Mouse (Mus musculus) cerebellum, postnatal 4 days (tissue): ENCODE measurements at regions not wholly inside any gene's neighbourhood (a gene's known extent, or its start where the extent isn't known, plus 50 kb on each side); places are given as distances from the start of the nearest gene placed in this dataset.

ENCODE experiments used
- DNase-seq, 2 experiments: peaks; one replicate each; pipeline ENCODE4 v3.0.0; 2022; ENCODE audit warnings: low spot score in 2 of 2, mixed read lengths in 1 of 2

DNA sequence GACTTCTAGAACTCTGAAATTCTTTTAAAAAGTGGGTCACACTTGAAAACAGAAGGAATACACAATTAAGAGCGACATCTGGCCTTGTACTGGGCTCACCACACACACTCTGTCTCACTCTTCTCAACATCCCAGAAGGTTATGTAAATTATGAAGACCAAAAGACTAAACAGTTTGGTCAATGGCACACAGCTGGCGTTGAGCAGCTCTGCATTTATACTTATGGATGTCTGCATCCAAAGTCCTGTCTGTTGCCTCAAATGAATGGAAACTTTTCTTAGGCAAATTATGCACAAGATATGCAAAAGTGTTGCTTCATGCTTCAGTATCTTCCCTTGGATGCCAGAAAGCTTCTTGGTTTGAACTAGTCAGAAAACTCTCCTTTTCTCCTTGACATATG, 323.5 kb downstream of the Ppp3ca start:
- DNase-seq: no peak

DNA sequence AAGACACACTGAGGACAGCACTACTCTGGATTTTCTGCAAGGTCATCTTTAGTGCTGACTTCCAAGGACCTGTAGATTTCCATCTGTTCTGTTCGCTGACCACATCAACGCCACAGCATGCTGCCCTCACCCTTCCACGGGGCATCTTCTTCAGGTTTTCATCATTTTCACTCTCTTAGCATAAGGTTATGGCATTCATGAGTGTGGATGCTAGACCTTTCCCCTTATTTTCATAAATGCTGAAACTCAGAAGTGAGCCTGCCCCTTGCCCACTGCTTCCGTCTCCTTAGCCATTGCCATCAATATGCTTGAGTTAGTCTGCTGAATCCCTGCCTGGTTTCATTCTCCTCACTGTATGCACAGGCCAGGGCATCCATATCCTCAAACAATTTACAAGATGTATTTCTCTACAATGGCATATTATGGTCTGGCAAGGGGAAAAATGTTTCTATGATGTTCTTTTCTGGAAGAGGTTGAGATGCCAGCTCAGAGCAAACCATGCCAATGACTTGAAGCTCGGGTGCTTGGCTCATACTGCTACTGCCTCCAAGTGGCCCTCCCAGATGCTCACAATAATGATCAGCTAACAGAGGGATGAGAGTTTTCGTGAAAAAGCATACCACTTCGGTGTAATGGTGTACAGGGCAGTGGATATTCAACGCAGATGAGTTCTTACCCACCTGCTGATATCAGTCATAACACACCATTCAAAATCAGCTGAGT, 324.6 kb downstream of the Ppp3ca start:
- DNase-seq: no peak

DNA sequence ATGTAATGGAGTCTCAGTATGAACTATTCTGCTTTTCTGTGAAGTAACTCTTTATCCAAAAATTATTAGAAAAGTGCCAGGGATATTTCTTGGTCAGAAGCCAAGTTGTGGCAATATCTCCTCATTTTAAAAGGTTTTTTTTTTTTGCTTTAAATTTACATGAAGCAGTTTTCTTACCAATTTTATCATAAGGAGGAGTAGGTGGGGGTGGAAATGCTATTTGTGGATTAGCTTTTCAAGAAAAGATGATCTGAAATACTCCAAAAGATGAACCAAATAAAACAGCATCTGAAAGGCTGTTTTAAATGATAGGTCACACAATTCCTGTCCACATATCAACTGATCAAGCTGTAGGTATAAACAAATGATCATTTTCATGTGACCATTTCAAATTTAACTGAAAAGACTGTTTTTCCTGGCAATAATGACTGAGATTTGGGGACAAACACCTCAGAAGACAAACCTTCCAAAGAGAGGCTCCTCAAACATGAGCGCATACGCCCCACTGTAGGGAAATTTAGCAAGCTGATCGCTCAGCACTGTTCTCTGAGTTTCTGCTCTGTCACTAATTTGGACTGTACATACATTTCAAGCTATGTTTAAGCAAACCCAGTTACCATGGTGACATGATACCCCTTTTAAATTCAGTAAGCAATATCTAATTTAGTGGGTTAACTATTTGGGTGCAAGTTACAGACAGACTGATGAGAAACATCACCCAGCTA, 325.8 kb downstream of the Ppp3ca start:
- no peak for DNase-seq

DNA sequence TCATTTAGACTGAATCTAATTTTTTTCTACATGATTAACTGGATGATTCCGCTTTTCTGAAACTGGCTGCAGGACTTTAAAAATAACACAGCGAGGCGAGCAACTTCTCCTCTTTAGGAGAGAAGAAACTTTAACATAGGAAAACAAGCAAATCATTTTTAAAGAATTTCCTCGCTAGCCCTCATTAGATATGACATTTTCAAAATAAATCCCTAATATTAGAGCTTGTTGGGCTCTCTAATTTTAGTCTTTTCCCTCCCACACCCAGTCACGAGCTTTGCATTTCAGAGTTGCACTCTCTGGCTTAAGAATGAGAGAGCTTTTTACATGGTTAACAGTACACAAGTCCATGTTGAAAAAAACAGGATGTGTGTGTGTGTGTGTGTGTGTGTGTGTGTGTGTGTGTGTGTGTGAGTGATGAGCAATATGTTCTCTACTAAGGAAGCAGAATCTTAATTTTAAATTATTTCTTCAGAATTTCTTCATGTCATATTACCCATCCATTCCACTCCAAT, 326.5 kb downstream of the Ppp3ca start:
- DNase-seq: no peak

DNA sequence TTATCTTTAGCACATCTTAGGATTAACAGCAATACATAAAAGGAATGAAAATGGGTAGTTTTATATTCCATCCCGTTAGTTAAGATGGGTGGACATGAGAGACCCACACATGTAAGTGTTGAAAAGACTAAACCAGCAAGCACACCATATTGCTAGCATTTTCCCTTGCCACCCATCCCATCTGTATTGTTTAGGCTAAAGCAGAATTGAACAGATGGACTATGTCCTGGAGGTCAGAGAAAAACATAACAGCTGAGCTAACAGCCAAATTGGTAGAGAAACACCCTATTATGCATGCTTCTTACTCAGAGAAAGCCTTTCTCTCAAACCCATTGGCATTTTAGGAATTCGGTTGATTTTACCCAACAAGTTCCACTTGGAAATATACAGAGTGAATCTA, 329.3 kb upstream of the Emcn start:
- no peak for DNase-seq

DNA sequence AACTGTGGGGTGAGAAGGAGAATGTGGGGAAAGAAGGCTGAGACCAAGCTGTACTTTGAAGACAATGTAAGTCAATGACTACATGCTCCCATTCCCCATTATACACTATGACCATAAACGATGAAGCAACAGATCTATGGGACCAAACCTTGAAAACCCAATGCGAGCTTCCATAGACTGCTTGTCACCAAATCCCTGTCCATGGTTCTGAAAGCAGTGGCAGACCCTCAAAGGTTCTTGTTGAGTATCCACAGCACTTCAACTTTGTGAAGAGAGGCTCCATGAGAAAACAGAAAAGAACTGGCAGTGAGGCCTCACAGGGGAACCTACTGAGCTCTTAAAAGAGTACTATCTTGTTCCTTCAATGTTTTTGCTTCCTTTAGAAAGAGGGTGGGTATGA, 326.2 kb upstream of the Emcn start:
- no peak for DNase-seq

DNA sequence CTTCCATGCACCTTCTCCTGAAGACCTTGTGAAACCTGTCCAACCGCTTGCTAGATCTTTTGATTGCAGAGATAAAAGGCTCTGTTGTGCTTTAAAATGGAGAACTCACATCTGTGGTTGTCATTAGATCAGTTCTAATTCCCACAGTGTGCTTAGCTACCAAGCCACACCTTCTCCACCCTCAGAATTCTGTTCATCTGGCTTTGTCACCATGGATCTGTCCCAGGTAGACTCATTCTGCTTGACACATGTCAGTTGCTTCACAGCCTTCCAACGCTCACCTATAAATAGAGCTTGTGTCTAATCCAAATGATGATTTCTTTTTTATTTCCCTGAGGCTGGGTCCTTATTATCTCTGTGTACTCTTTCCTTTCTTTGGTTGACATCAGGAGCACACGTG, 325.7 kb upstream of the Emcn start:
- no peak for DNase-seq

DNA sequence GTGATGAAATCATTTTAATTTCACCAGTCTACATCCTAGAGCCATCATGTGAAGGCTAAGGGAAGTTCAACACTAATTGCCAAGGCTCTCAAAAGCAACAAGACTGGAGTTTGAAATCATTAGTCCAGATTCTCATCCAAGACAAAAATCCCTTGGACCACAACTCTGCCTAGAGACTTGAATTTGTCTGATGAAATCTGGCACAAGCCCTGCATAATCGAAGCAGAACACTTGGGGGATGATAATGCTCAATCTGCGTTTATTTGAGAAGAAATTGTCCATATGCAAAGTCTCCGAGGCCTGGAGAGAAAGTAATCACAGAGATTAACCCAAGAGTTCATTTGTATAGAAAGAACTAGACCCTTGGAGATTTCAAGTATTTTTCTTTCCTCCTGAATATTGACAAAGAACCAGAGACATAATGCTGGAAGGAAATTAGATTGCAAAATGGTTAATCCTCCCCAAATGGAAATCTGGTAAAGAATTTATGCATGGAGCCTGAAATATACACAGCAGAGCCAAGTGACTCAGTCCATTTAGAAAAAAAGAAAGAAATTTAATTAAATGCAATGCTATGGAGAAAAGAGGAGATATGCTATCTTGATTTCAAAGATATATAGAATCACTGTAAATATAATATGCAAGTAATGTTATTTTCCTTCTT, 320.8 kb upstream of the Emcn start:
- DNase-seq: no peak

DNA sequence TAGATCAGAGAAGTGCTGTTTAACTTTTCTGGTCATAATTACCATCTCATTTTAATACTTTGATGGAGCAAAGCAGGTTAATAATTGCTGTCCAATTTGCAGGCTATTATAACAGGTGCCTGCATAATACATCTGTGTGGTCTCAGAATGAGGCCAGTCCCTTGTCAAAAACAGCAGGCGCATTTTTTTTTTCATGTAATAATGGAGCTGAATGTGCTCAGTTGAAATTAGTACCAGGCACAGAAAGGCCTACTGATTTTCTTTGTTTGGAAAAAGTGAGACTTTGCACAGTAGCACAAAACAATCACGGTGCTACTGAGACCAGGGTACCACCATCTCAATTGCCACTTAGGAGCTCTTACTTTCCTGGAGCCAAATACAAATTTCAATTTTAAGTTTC, 311.3 kb upstream of the Emcn start:
- DNase-seq: no peak

DNA sequence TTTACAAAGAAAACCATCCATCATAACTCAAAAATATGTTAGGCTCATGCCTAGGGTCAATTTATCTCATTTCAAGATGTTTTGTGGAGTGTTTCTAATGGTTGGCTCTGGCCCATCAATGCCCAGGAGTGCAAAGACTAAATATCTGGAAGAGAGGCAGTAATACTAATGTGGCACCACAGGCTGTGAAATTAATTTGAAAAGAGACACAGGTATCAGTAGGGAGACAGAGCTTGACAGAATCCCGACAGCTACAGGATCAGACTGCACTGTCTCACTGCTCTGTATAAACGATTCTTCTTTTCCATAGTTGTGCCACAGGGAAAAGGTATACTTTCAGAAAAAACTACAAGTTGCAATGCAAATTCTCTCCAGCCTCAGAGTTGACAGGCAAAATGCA, 308.1 kb upstream of the Emcn start:
- no peak for DNase-seq

DNA sequence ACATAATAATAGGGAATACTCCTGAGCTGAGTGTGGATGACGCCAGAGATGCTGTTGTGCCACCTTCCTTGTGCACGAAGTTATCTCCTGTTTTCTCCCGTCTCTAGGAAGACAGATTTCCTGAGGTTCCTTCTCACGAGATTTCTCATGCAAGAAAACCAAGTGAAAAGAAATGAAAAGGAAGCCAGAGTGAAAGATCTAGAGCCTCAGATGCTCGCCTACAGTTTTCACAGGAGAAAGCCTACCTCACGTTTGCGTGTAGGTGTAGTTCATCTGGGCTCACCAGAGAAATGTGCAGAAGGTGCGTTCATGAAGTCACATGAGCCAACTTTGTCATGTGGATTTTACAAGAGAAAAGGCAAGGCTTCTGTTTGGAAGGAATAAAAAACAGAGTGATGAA, 301.2 kb upstream of the Emcn start:
- DNase-seq: no peak

DNA sequence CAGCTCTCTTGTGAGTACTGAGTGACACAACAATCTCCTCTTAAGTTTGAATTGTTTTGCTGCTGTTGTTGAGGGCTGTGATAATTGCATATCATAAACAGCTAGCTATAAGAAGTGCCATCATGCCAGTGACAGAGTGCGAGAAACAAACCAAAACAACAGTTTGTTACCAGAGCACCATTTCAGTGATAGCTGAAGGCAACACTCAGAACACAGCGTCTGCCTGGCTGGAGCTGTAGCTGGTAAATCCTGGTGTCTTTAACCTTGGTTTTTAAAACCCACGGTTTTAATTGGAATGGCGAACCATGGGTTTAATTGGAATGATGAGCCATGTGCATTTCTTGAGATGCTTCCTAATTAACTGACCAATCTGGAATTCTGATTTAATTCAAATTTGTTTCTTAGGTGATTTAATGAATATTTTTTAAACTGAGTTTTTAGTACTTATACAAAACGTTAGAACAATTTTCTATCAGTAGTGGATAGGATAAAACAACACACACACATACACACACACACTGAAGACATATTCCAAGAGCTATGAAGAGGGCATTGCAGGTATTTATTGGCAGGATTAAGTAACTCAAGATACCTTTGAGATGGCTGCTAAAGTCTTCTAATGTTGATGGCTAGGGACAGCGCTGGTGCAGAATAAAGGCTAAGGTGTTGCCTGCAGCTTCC, 284.2 kb upstream of the Emcn start:
- DNase-seq: no peak

DNA sequence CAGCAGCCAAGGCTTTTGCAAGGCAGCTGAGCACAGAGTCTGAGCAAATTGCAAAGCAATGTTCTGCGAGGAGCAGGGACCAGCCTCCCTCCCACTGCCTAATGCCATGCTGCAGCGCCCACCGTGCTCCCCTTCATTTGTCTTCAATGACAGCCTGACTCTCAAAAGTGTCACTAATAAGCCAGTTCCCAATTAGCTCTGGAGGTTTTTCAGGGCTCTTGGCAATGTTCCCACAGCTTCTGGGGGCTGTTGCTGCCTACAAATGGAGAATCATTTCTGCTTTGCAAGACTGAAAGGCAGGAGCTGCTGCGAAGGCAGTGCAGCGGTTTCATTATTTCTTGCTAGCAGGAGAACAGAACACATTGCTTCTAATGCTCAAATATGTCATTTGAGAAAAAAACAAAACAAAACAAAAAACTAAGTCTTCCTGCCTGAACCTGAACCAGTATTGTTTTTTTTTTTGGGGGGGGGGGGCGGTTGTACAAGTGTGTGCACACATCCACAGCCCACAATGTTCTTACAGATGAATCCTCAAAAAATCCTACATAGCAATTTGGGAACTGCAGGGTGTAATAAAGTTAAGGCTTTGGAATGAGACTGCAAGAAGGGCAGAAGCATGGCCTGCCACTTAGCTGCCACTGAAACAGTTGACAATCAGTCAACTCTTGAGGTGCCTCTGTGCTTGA, 283.5 kb upstream of the Emcn start:
- peak; percentile 23 to 52 for DNase-seq

DNA sequence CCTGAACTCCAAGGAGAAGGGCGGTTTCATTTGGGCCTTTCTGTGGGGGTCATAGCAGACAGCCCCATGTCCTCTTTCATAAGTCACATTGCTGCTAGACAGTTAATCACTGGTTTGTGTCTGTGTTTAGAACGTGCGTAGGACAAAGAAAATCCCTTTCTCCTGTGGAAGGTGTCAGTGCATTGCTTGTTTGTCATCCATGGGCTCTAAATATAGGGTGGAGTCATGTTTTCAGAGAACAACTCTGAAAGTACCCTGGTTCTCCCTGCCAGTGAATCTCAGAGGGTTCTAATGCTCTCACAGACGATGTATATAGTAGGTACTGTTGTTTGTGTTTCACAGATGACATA, 283.0 kb upstream of the Emcn start:
- DNase-seq: no peak

DNA sequence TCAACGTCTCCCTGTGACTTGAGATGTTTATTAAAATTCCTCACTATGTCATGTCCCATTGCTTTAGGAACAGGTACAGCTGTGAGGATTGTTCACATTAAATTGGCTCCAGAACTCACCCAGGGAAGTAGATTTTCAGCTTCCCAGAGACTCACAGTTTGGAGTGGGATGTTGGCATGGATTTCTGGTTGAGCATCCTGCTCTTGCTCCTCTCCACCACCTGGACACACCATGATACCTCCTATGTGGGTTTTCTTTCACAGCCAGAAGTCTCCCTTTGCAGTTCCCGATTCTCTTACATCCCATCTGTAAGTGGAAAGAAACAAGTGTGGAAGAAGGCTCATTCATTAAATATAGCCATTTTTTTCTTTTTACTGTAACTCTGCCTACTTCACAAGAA, 278.8 kb upstream of the Emcn start:
- no peak for DNase-seq

DNA sequence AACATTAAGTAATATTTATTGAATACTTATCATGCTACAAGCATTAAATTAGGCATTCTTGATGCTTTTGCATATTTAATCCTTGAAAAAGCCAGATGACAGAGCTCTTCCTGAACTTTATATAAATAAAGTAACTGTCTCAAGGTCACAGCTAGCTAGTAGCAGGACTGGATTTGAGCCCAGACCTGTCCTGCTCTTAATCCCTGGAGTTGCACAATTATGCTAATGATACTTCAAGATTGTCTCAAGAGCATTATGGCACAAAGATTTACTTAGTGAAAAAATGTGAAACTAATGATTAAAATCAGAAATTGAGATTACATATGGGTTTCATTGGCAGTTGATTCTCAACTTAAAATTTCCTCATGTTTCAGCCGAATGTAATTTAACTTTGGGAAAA, 273.5 kb upstream of the Emcn start:
- DNase-seq: no peak

DNA sequence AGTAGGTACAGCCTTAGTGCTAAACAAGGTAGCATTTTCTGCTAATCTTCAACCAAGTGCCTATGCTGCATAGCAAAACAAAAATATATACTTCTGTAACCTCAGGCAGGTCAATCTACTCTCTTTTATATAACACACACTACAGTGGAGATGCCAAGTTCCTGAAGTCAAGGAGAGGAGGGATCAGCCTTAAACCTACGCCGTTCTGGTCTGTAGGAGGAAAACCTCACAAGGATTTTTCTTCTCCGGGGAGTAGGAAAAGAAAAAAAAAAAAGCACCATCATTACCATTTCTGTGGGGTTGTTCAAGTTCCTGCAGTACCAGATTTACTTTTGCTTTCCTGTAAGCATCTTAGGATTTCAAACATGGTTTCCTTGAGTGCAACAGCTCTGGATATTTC, 271.5 kb upstream of the Emcn start:
- DNase-seq: no peak

DNA sequence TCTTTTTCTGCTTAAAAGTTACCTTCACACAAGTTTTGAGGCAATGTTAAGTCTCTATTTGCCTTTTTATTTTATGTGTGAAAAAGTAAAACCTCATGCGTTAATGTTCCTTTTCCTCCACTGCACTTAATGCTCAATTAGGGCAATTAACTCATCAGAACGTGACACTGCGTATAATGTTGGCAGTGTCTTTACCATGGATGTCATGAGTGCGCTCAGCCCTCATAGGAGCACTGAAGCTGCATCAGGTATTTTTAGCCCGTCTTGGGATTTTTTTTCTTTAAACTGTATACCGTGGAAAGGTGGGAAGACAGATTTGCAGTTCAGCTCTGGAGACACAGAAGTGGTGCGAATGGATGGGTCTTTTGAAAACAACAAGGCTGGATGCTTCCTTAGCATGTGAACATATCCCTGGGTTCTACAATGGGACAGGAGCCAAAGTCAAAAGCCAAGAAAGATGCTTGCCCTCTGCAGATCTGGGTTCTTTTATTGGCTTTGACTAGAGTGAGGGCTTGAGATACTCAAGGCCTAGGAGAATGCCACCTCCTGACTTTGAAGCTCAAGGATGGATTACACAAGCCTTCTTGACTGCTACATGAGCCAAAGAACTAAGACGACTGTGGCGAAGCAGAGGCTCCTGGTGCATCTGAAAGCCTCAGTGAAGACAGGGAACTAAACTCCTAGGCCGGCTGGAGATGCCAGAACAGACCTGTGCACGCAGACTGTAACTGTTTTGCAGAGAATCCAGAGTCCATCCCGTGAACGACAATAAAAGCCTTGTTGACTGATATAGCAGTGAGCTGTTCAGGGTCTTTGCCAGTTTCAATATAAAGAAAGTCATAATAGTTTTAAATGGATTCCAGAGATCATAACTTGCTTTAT, 262.9 kb upstream of the Emcn start:
- DNase-seq: no peak

DNA sequence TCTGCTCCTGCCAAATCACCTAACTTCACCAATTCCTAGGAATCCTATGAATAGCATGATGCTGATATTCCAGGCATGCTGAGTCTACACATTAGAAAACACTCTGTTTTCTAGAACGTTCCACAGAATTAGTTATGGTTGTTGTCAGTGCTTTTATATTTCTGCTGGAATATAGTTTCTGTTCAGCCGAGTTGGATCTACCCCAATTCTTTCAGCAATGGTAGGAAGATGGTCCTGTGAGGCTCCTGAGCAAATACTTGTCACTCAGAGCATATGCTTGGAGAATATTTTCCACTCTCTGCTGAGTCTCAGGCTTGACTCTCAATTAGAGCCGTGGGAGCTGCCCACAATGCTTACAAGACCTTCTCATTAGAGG, 262.3 kb upstream of the Emcn start:
- no peak for DNase-seq

DNA sequence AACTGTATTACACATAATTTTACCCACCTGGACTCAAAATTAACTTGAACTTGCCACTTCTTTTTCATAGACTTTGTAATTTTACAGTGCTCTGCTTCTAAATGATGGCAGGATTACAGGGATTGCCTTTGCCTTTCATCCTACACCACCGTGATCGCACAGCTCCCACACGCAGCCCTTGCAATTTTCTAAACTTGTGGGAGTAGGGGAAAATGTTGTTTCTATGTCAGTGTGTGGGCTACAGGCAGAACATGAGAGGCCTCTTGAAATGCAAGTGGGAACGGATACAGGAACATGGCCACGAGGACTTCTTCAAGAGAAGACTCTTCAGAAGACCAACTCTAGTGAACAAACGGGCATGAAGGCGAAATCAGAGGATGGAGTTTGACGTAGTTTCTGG, 254.0 kb upstream of the Emcn start:
- no peak for DNase-seq
